Mouse (Mus musculus) MEL (cell line): ENCODE data around the gene Tubb3. TPM values are rescaled to one million over a fixed set of nuclear protein-coding genes. Genes with fewer than 3 reads are reported as not detected.

Experiments used
- DNase-seq: peaks from one replicate; pipeline ENCODE4 v3.0.0; 2011; ENCODE audit warnings: low read depth, low spot score
- H3K27ac ChIP-seq: 2 replicates; pipeline ENCODE4 v1.5.1; 2012; ENCODE audit warnings: low read depth, mild to moderate bottlenecking, control low read depth, low read length, moderate library complexity; ENCODE audit not compliant: control insufficient read depth
- H3K27me3 ChIP-seq, 2 experiments: fragments of 150-350 bp in 1 of 2; sonication (generic) in 1 of 2; 2 replicates each; pipeline ENCODE4 v1.6.1; 2012; ENCODE audit warnings: low read length in 2 of 2, mild to moderate bottlenecking in 2 of 2, improper control_type of control experiment in 1 of 2, moderate library complexity in 1 of 2; ENCODE audit not compliant: insufficient read depth in 2 of 2, control insufficient read depth in 1 of 2
- H3K36me3 ChIP-seq, 2 experiments: 2 replicates each; pipeline ENCODE4 v1.6.1; 2012 to 2014; ENCODE audit warnings: low read length in 2 of 2, improper control_type of control experiment in 1 of 2, inconsistent platforms in 1 of 2, mild to moderate bottlenecking in 1 of 2; ENCODE audit not compliant: insufficient read depth in 2 of 2, control insufficient read depth in 1 of 2
- H3K4me1 ChIP-seq, 2 experiments: fragments of 150-350 bp in 1 of 2; sonication (generic) in 1 of 2; 2 replicates each; pipeline ENCODE4 v1.6.1; 2012; ENCODE audit warnings: low read length in 2 of 2, improper control_type of control experiment in 1 of 2, mild to moderate bottlenecking in 1 of 2; ENCODE audit not compliant: insufficient read depth in 2 of 2, control insufficient read depth in 1 of 2
- H3K4me3 ChIP-seq, 2 experiments: fragments of 150-350 bp in 1 of 2; sonication (generic) in 1 of 2; 2 replicates each; pipeline ENCODE4 v1.5.1; 2012; ENCODE audit warnings: low read depth in 2 of 2, low read length in 2 of 2, mild to moderate bottlenecking in 2 of 2, moderate library complexity in 2 of 2, control low read depth in 1 of 2, improper control_type of control experiment in 1 of 2; ENCODE audit not compliant: control insufficient read depth in 1 of 2, insufficient read depth in 1 of 2
- H3K79me2 ChIP-seq: 2 replicates; pipeline ENCODE4 v1.6.1; 2012; ENCODE audit warnings: mild to moderate bottlenecking, low read length, moderate library complexity; ENCODE audit not compliant: control insufficient read depth, poor library complexity, insufficient read depth
- H3K9ac ChIP-seq: 2 replicates; pipeline ENCODE4 v1.6.1; 2012; ENCODE audit warnings: low read depth, mild to moderate bottlenecking, control low read depth, low read length, moderate library complexity; ENCODE audit not compliant: control insufficient read depth, poor library complexity, severe bottlenecking
- H3K9me3 ChIP-seq: fragments of 150-350 bp; sonication (generic); replicated peaks from 2 replicates; pipeline ENCODE4 v1.6.1; 2012; ENCODE audit warnings: mild to moderate bottlenecking, low read length, improper control_type of control experiment, moderate library complexity; ENCODE audit not compliant: insufficient read depth
- BHLHE40 ChIP-seq: IDR thresholded peaks from 2 replicates; pipeline ENCODE4 v1.6.1; 2012; ENCODE audit warnings: low read depth, mild to moderate bottlenecking, inconsistent platforms, low read length, improper control_type of control experiment, borderline replicate concordance
- CHD1 ChIP-seq: IDR thresholded peaks from 2 replicates; pipeline ENCODE4 v1.6.1; 2012; ENCODE audit warnings: low read depth, mild to moderate bottlenecking, inconsistent platforms, low read length, improper control_type of control experiment
- CHD2 ChIP-seq: IDR thresholded peaks from 2 replicates; pipeline ENCODE4 v1.6.1; 2011; ENCODE audit warnings: low read length, improper control_type of control experiment
- CTCF ChIP-seq, 3 experiments: IDR thresholded peaks in 2 of 3; conservative IDR thresholded peaks in 1 of 3; 2 replicates each; pipeline ENCODE4 v1.5.1; 2011 to 2012; ENCODE audit warnings: low read length in 3 of 3, low read depth in 2 of 3, mild to moderate bottlenecking in 2 of 3, improper control_type of control experiment in 1 of 3, inconsistent platforms in 1 of 3, mixed read lengths in 1 of 3, moderate library complexity in 1 of 3; ENCODE audit not compliant: control insufficient read depth in 1 of 3, insufficient read depth in 1 of 3, poor library complexity in 1 of 3, severe bottlenecking in 1 of 3
- E2F4 ChIP-seq: IDR thresholded peaks from 2 replicates; pipeline ENCODE4 v1.6.1; 2011; ENCODE audit warnings: low read depth, low read length, improper control_type of control experiment, borderline replicate concordance
- ELF1 ChIP-seq: IDR thresholded peaks from 2 replicates; pipeline ENCODE4 v1.6.1; 2014; ENCODE audit warnings: low read depth, mild to moderate bottlenecking, inconsistent platforms, low read length, improper control_type of control experiment, moderate library complexity
- EP300 ChIP-seq, 2 experiments: IDR thresholded peaks; 2 replicates each; pipeline ENCODE4 v1.6.1; 2011; ENCODE audit warnings: improper control_type of control experiment in 2 of 2, low read length in 2 of 2, low read depth in 1 of 2, mild to moderate bottlenecking in 1 of 2
- ETS1 ChIP-seq: IDR thresholded peaks from 2 replicates; pipeline ENCODE4 v1.6.1; 2012; ENCODE audit warnings: low read depth, mild to moderate bottlenecking, inconsistent platforms, low read length, improper control_type of control experiment, moderate library complexity
- GABPA ChIP-seq: IDR thresholded peaks from 2 replicates; pipeline ENCODE4 v1.6.1; 2012; ENCODE audit warnings: low read depth, mild to moderate bottlenecking, inconsistent platforms, low read length, improper control_type of control experiment, moderate library complexity
- GATA1 ChIP-seq: IDR thresholded peaks from 2 replicates; pipeline ENCODE4 v1.6.1; 2011; ENCODE audit warnings: low read depth, low read length, improper control_type of control experiment
- HCFC1 ChIP-seq: IDR thresholded peaks from 2 replicates; pipeline ENCODE4 v1.6.1; 2012; ENCODE audit warnings: low read depth, mild to moderate bottlenecking, inconsistent platforms, low read length, improper control_type of control experiment, moderate library complexity
- JUND ChIP-seq: IDR thresholded peaks from 2 replicates; pipeline ENCODE4 v1.6.1; 2011; ENCODE audit warnings: low read depth, mild to moderate bottlenecking, improper control_type of control experiment, low read length
- KAT2A ChIP-seq: conservative IDR thresholded peaks from 2 replicates; pipeline ENCODE4 v1.6.1; 2012; ENCODE audit warnings: low read depth, low read length, improper control_type of control experiment, inconsistent platforms
- MAFK ChIP-seq: IDR thresholded peaks from 2 replicates; pipeline ENCODE4 v1.6.1; 2011; ENCODE audit warnings: low read depth, mild to moderate bottlenecking, low read length, improper control_type of control experiment, borderline replicate concordance
- MAX ChIP-seq: IDR thresholded peaks from 2 replicates; pipeline ENCODE4 v1.6.1; 2011; ENCODE audit warnings: low read length, improper control_type of control experiment
- MAZ ChIP-seq: IDR thresholded peaks from 2 replicates; pipeline ENCODE4 v1.6.1; 2012; ENCODE audit warnings: low read depth, mild to moderate bottlenecking, inconsistent platforms, low read length, improper control_type of control experiment
- MEF2A ChIP-seq: IDR thresholded peaks from 2 replicates; pipeline ENCODE4 v1.6.1; 2014; ENCODE audit warnings: low read depth, mild to moderate bottlenecking, inconsistent platforms, low read length, improper control_type of control experiment; ENCODE audit not compliant: poor library complexity, insufficient replicate concordance, severe bottlenecking; ENCODE audit errors: extremely low read depth
- MXI1 ChIP-seq: IDR thresholded peaks from 2 replicates; pipeline ENCODE4 v1.6.1; 2011; ENCODE audit warnings: mild to moderate bottlenecking, low read depth, low read length, improper control_type of control experiment
- MYB ChIP-seq: IDR thresholded peaks from 2 replicates; pipeline ENCODE4 v1.6.1; 2011; ENCODE audit warnings: mild to moderate bottlenecking, low read depth, low read length, improper control_type of control experiment
- NELFE ChIP-seq: IDR thresholded peaks from 2 replicates; pipeline ENCODE4 v1.6.1; 2011; ENCODE audit warnings: low read depth, low read length, improper control_type of control experiment
- POLR2A ChIP-seq, 2 experiments: IDR thresholded peaks; 2 replicates each; pipeline ENCODE4 v1.6.1; 2011 to 2012; ENCODE audit warnings: low read length in 2 of 2, mild to moderate bottlenecking in 2 of 2, control low read depth in 1 of 2, improper control_type of control experiment in 1 of 2, low read depth in 1 of 2, moderate library complexity in 1 of 2; ENCODE audit not compliant: control insufficient read depth in 1 of 2, insufficient read depth in 1 of 2, poor library complexity in 1 of 2
- POLR2AphosphoS2 ChIP-seq: IDR thresholded peaks from 2 replicates; pipeline ENCODE4 v1.6.1; 2011; ENCODE audit warnings: low read length, improper control_type of control experiment
- POLR2AphosphoS5 ChIP-seq: IDR thresholded peaks from 2 replicates; pipeline ENCODE4 v1.6.1; 2012; ENCODE audit warnings: low read depth, borderline replicate concordance, mild to moderate bottlenecking, inconsistent platforms, low read length, moderate library complexity, mixed read lengths
- RAD21 ChIP-seq: IDR thresholded peaks from 2 replicates; pipeline ENCODE4 v1.6.1; 2011; ENCODE audit warnings: mild to moderate bottlenecking, low read depth, low read length, improper control_type of control experiment
- RCOR1 ChIP-seq: IDR thresholded peaks from 2 replicates; pipeline ENCODE4 v1.6.1; 2012; ENCODE audit warnings: low read depth, mild to moderate bottlenecking, inconsistent platforms, low read length, improper control_type of control experiment
- SIN3A ChIP-seq: IDR thresholded peaks from 2 replicates; pipeline ENCODE4 v1.6.1; 2012; ENCODE audit warnings: low read length, improper control_type of control experiment, inconsistent platforms
- SMC3 ChIP-seq: IDR thresholded peaks from 2 replicates; pipeline ENCODE4 v1.6.1; 2011; ENCODE audit warnings: low read depth, low read length, improper control_type of control experiment
- TBP ChIP-seq: IDR thresholded peaks from 2 replicates; pipeline ENCODE4 v1.8.0; 2011; ENCODE audit warnings: low read depth, low read length, improper control_type of control experiment
- TCF12 ChIP-seq: IDR thresholded peaks from 2 replicates; pipeline ENCODE4 v1.6.1; 2014; ENCODE audit warnings: low read depth, mild to moderate bottlenecking, inconsistent platforms, low read length, improper control_type of control experiment, moderate library complexity
- UBTF ChIP-seq: IDR thresholded peaks from 2 replicates; pipeline ENCODE4 v1.6.1; 2012; ENCODE audit warnings: low read depth, mild to moderate bottlenecking, inconsistent platforms, low read length, improper control_type of control experiment, moderate library complexity, borderline replicate concordance; ENCODE audit not compliant: insufficient read depth
- USF1 ChIP-seq: IDR thresholded peaks from 2 replicates; pipeline ENCODE4 v1.6.1; 2014; ENCODE audit warnings: low read depth, mild to moderate bottlenecking, inconsistent platforms, low read length, improper control_type of control experiment, moderate library complexity
- USF2 ChIP-seq, 2 experiments: IDR thresholded peaks; 2 replicates each; pipeline ENCODE4 v1.6.1; 2011 to 2012; ENCODE audit warnings: improper control_type of control experiment in 2 of 2, low read length in 2 of 2, borderline replicate concordance in 1 of 2, inconsistent platforms in 1 of 2, low read depth in 1 of 2, mild to moderate bottlenecking in 1 of 2; ENCODE audit not compliant: insufficient read depth in 1 of 2
- ZC3H11A ChIP-seq: IDR thresholded peaks from 2 replicates; pipeline ENCODE4 v1.6.1; 2012; ENCODE audit warnings: low read depth, mild to moderate bottlenecking, inconsistent platforms, low read length, improper control_type of control experiment
- ZKSCAN1 ChIP-seq: IDR thresholded peaks from 2 replicates; pipeline ENCODE4 v1.6.1; 2012; ENCODE audit warnings: low read depth, mild to moderate bottlenecking, inconsistent platforms, low read length, improper control_type of control experiment, moderate library complexity
- ZMIZ1 ChIP-seq: IDR thresholded peaks from 2 replicates; pipeline ENCODE4 v1.6.1; 2012; ENCODE audit warnings: low read depth, mild to moderate bottlenecking, inconsistent platforms, low read length, improper control_type of control experiment, moderate library complexity
- ZNF384 ChIP-seq: IDR thresholded peaks from 2 replicates; pipeline ENCODE4 v1.6.1; 2012; ENCODE audit warnings: low read depth, mild to moderate bottlenecking, inconsistent platforms, low read length, improper control_type of control experiment
- polyA plus RNA-seq, 2 experiments: library from polyadenylated mRNA; stranded (reverse) in 1 of 2; unstranded in 1 of 2; fragments of >175 nt in 1 of 2; fragments of >200 nt in 1 of 2; gene quantifications; 2 replicates each; pipeline versions ENCODE4 v1.2.1 to v1.2.4; 2012; ENCODE audit warnings: low replicate concordance in 2 of 2, low read depth in 1 of 2; ENCODE audit not compliant: insufficient read length in 2 of 2, insufficient read depth in 1 of 2, missing spikeins in 1 of 2
- total RNA-seq: library from RNA; depleted of rRNA; stranded (reverse); fragments of 300-350 nt; gene quantifications from 2 replicates; pipeline ENCODE4 v1.2.3, GENCODE M21; 2012

The Tubb3 gene
- total and polyA plus RNA-seq, 3 experiments, result 0.69 to 1.4 TPM; not detected in 1

DNA sequence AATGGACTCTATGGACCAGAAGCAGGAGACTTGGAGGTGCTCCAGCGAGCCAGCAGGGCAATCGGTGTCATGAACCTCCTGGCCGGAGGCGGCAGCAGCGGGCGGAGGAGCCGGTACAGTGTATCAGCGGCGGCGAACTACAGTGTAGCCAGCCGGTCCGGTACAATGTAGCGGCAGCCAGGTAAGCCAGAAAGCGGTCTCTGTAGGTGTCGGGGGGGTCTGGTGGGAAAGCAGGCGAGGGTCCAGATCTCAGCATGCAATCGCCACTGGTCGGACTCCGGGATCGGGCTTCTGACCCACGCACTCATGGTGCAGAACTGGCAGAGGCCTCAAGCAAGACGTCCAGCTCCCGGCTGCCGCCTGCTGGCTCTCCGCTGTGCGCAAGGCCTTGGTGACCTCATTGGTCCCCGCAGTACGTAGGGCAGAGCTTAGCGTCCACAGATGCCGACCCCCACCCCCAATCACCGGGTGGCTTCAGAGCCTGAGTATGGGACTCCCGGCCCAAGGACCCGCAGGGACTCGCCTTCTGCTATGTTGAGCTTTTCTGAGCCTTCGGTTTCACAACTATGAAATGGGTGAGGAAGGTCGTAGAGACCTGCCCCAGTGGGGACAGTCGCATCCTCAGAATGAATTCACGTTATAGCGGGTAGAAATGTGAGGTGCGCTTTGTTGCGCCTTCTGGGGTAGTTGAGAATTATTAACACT, 31.8 kb downstream of the Tubb3 start:
- peak overlapping the region; percentile 71 for H3K27ac ChIP-seq
- no peaks in the 10 kb centered on the region for H3K27me3 ChIP-seq
- H3K4me3 ChIP-seq, result peak overlapping the region; percentile 90
- no peaks in the 10 kb centered on the region for H3K9me3 ChIP-seq
- peak; percentile 95 for DNase-seq
- H3K79me2 ChIP-seq, result peaks cover 4% of the 10 kb centered on the region; the same call in 1 of the 2 replicates
- H3K4me1 ChIP-seq, result peaks cover 6 to 20% of the 10 kb centered on the region in 2 experiments
- H3K36me3 ChIP-seq, result peaks cover 0 to 3% of the 10 kb centered on the region in 2 experiments; a peak in 1 of 4 replicates
- peak overlapping the region; percentile 94 for H3K9ac ChIP-seq
- TF ChIP-seq MAFK (no peak), SIN3A (peak; percentile 61), POLR2AphosphoS5 (no peak), ZMIZ1 (no peak), NELFE (peak; percentile 65), E2F4 (no peak), GATA1 (no peak), SMC3 (peak; percentile 39), MAX (peak; percentile 37; the same call in 1 of the 2 replicates), CTCF (IDR thresholded peaks at IDR 0.05 in 2 of 3, conservative IDR thresholded peaks at IDR 0.05 in 1 of 3; ENCODE audit: control insufficient read depth in 1 of 3, insufficient read depth in 1 of 3, low read depth in 2 of 3, low read length in 3 of 3, poor library complexity in 1 of 3, severe bottlenecking in 1 of 3) (peak; percentile 51 to 90 (median 63)), RAD21 (0 out of 2 replicates have a peak, but pooled peaks have one; percentile 2), ZKSCAN1 (0 out of 2 replicates have a peak, but pooled peaks have one; percentile 13), MAZ (no peak; the same call in 1 of the 2 replicates), EP300 (IDR thresholded peaks at IDR 0.05; ENCODE audit: low read depth in 1 of 2, low read length in 2 of 2) (no peak), POLR2AphosphoS2 (peak; percentile 45; the same call in 1 of the 2 replicates), USF1 (no peak), TBP (peak; percentile 53; the same call in 1 of the 2 replicates), ZC3H11A (no peak), MXI1 (0 out of 2 replicates have a peak, but pooled peaks have one; percentile 18), MYB (no peak), MEF2A (no peak), POLR2A (IDR thresholded peaks at IDR 0.05; ENCODE audit: control insufficient read depth in 1 of 2, insufficient read depth in 1 of 2, low read depth in 1 of 2, low read length in 2 of 2, poor library complexity in 1 of 2) (peak; percentile 56 to 79; a peak in 3 of 4 replicates), CHD1 (peak; percentile 85; the same call in 1 of the 2 replicates), CHD2 (no peak), KAT2A (no peak), ETS1 (no peak), ELF1 (no peak), USF2 (IDR thresholded peaks at IDR 0.05; ENCODE audit: borderline replicate concordance in 1 of 2, insufficient read depth in 1 of 2, low read depth in 1 of 2, low read length in 2 of 2) (no peak), ZNF384 (peak; percentile 7; the same call in 1 of the 2 replicates), HCFC1 (peak; percentile 76), JUND (no peak), BHLHE40 (no peak), RCOR1 (no peak), TCF12 (0 out of 2 replicates have a peak, but pooled peaks have one; percentile 15), UBTF (no peak), GABPA (peak; percentile 66; the same call in 1 of the 2 replicates)
